Mouse (Mus musculus): ENCODE measurements at regions not wholly inside any gene's neighbourhood (a gene's known extent, or its start where the extent isn't known, plus 50 kb on each side); places are given as distances from the start of the nearest gene placed in this dataset.

DNA sequence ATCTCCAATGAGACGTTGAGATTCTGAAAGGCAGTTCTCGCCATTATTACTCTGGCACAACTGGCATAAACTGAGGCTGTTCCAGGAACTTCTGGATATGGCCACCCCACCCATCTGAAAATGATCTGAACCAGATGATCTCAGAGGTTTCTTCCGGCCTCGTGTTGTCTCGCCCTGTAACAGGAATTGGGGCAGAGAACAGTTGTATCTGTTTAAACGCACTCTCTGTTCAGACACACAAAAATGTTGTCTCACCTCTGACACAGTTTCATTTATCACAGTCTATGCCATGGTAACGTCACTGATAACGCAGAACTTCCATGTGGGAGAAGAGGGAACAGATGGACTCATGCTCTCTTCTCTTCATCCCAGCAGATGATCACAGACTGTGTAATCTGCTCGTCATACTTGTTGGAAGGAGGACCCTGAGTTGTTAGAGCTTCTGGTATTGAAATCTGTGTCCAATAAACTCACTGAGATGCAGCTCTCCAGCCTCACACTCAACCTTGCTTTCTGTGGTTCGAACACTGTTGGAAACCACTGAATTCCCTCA lies 63.9 kb upstream of the Sv2b start:
- Histone ChIP-seq H3K36me3 (ENCODE audit: control insufficient read depth, insufficient read depth, low read length, poor library complexity, severe bottlenecking) (no peaks in the 10 kb centered on the region), H3K9me3 (ENCODE audit: control insufficient read depth, insufficient read depth, low read depth, low read length) (no peaks in the 10 kb centered on the region), H3K9ac (ENCODE audit: insufficient read depth, low read depth, low read length, poor library complexity, severe bottlenecking) (no peak overlapping the region), H3K4me1 (ENCODE audit: control insufficient read depth in 2 of 2, insufficient read depth in 2 of 2, low read length in 2 of 2, poor library complexity in 1 of 2) (no peaks in the 10 kb centered on the region), H3K27ac (ENCODE audit: insufficient read depth, low read depth, low read length, poor library complexity, severe bottlenecking) (no peak overlapping the region), H3K4me3 (ENCODE audit: insufficient read depth in 1 of 2, low read depth in 1 of 2, low read length in 2 of 2, poor library complexity in 1 of 2, severe bottlenecking in 1 of 2) (no peak overlapping the region)
- in situ Hi-C loops (cut with MboI; ENCODE audit: low sequenced_read_pairs in 2 of 2, unreplicated experiment in 2 of 2): loop anchor here in 1 of 2 experiments (10.0 kb wide), 1 partner anchor 238 kb away; no protein-coding TSS in a partner anchor
- DNase-seq (ENCODE audit: low read depth, low spot score): no peak
- no peak for TF ChIP-seq ZNF384 (IDR thresholded peaks at IDR 0.05; ENCODE audit: low read depth, low read length)
- TF ChIP-seq ZC3H11A (IDR thresholded peaks at IDR 0.05; ENCODE audit: borderline replicate concordance, low read depth, low read length): no peak
- no peak for TF ChIP-seq MAFK (IDR thresholded peaks at IDR 0.05; ENCODE audit: insufficient read depth, low read depth, low read length)
- TF ChIP-seq HCFC1 (IDR thresholded peaks at IDR 0.05; ENCODE audit: borderline replicate concordance, insufficient read depth, low read length): no peak
- no peak for TF ChIP-seq CHD2 (IDR thresholded peaks at IDR 0.05; ENCODE audit: low read depth, low read length)

DNA sequence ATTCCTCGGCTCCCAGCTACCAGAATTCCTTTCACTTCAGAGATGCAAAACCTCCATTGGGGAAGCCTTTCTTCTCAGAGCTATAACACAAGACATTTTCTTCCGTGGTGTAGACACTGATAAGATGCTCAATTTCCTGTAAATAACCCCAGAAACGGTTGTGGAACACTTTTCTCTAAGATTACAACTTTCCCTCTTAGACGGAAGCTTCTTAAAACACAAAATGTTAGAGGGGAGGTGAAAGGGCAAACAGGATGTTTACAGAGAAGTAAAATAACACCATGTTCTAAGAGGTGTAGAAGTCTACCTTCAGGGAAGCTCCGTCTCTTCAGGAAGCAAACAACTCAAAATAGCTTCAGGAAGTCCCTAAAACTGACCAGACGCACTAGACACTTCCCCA lies 65.4 kb upstream of the Sv2b start:
- H3K9ac ChIP-seq (ENCODE audit: insufficient read depth, low read depth, low read length, poor library complexity, severe bottlenecking): no peak overlapping the region
- DNase-seq (ENCODE audit: low read depth, low spot score): no peak
- no peak for TF ChIP-seq HCFC1 (IDR thresholded peaks at IDR 0.05; ENCODE audit: borderline replicate concordance, insufficient read depth, low read length)
- no peak for TF ChIP-seq MAFK (IDR thresholded peaks at IDR 0.05; ENCODE audit: insufficient read depth, low read depth, low read length)
- TF ChIP-seq ZC3H11A (IDR thresholded peaks at IDR 0.05; ENCODE audit: borderline replicate concordance, low read depth, low read length): no peak
- TF ChIP-seq CHD2 (IDR thresholded peaks at IDR 0.05; ENCODE audit: low read depth, low read length): no peak
- no peak for TF ChIP-seq ZNF384 (IDR thresholded peaks at IDR 0.05; ENCODE audit: low read depth, low read length)
- H3K4me1 ChIP-seq (ENCODE audit: control insufficient read depth in 2 of 2, insufficient read depth in 2 of 2, low read length in 2 of 2, poor library complexity in 1 of 2): no peaks in the 10 kb centered on the region
- no peak overlapping the region for H3K27ac ChIP-seq (ENCODE audit: insufficient read depth, low read depth, low read length, poor library complexity, severe bottlenecking)
- in situ Hi-C loops (cut with MboI; ENCODE audit: low sequenced_read_pairs in 2 of 2, unreplicated experiment in 2 of 2): loop anchor here in 1 of 2 experiments (10.0 kb wide), 1 partner anchor 240 kb away; no protein-coding TSS in a partner anchor
- no peaks in the 10 kb centered on the region for H3K36me3 ChIP-seq (ENCODE audit: control insufficient read depth, insufficient read depth, low read length, poor library complexity, severe bottlenecking)
- no peak overlapping the region for H3K4me3 ChIP-seq (ENCODE audit: insufficient read depth in 1 of 2, low read depth in 1 of 2, low read length in 2 of 2, poor library complexity in 1 of 2, severe bottlenecking in 1 of 2)
- H3K9me3 ChIP-seq (ENCODE audit: control insufficient read depth, insufficient read depth, low read depth, low read length): no peaks in the 10 kb centered on the region

DNA sequence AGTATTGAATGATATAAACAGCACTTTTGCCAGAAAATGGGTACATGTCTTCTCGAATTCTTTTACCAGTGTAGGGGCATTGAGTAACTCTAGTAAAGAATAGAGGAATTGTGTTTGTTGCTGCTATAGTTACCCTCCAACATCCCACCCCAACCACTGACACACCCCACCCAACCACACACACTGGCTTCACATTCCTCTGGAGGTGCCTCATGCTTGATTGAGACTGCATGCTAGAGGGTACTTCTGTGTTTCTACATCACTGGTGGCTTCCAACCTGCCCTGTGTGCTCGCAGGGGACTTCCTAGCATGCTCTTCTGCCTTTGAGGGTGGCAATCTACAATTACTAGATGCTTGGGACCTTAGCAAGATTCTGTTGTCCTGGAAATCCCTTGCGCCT lies 70.5 kb upstream of the Sv2b start:
- in situ Hi-C loops (cut with MboI; ENCODE audit: low sequenced_read_pairs in 2 of 2, unreplicated experiment in 2 of 2): loop anchor here in 1 of 2 experiments (10.0 kb wide), 1 partner anchor 245 kb away; no protein-coding TSS in a partner anchor
- H3K9me3 ChIP-seq (ENCODE audit: control insufficient read depth, insufficient read depth, low read depth, low read length): no peaks in the 10 kb centered on the region
- no peak for TF ChIP-seq HCFC1 (IDR thresholded peaks at IDR 0.05; ENCODE audit: borderline replicate concordance, insufficient read depth, low read length)
- no peak for TF ChIP-seq MAFK (IDR thresholded peaks at IDR 0.05; ENCODE audit: insufficient read depth, low read depth, low read length)
- no peak for TF ChIP-seq CHD2 (IDR thresholded peaks at IDR 0.05; ENCODE audit: low read depth, low read length)
- no peak for TF ChIP-seq ZNF384 (IDR thresholded peaks at IDR 0.05; ENCODE audit: low read depth, low read length)
- no peak for TF ChIP-seq ZC3H11A (IDR thresholded peaks at IDR 0.05; ENCODE audit: borderline replicate concordance, low read depth, low read length)
- H3K4me1 ChIP-seq (ENCODE audit: control insufficient read depth in 2 of 2, insufficient read depth in 2 of 2, low read length in 2 of 2, poor library complexity in 1 of 2): no peaks in the 10 kb centered on the region
- H3K27ac ChIP-seq (ENCODE audit: insufficient read depth, low read depth, low read length, poor library complexity, severe bottlenecking): no peak overlapping the region
- H3K4me3 ChIP-seq (ENCODE audit: insufficient read depth in 1 of 2, low read depth in 1 of 2, low read length in 2 of 2, poor library complexity in 1 of 2, severe bottlenecking in 1 of 2): no peak overlapping the region
- H3K9ac ChIP-seq (ENCODE audit: insufficient read depth, low read depth, low read length, poor library complexity, severe bottlenecking): no peak overlapping the region
- DNase-seq (ENCODE audit: low read depth, low spot score): no peak
- H3K36me3 ChIP-seq (ENCODE audit: control insufficient read depth, insufficient read depth, low read length, poor library complexity, severe bottlenecking): no peaks in the 10 kb centered on the region

DNA sequence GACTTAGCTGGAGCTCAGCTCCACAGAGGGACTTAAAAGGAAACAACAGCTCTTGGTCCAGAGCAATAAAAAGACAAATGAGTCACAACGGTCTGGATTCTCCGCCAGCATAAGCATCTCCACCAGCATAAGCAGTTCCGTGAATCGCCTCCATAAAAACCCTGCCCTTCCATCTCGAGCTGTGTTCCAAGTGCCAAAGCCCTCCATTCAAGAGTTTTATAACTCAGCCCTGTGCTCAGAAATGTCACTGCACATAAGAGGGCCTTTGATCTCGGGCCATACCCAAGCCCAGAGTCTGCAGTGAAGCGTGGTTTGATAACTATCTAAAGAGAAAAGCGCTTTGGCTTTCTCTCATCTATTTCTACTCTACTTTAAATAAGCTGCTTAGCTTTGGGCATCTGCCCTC lies 70.8 kb upstream of the Akap13 start:
- H3K4me3 ChIP-seq (ENCODE audit: insufficient read depth in 1 of 2, low read depth in 1 of 2, low read length in 2 of 2, poor library complexity in 1 of 2, severe bottlenecking in 1 of 2): no peak overlapping the region
- H3K9me3 ChIP-seq (ENCODE audit: control insufficient read depth, insufficient read depth, low read depth, low read length): no peaks in the 10 kb centered on the region
- H3K36me3 ChIP-seq (ENCODE audit: control insufficient read depth, insufficient read depth, low read length, poor library complexity, severe bottlenecking): no peaks in the 10 kb centered on the region
- no peaks in the 10 kb centered on the region for H3K4me1 ChIP-seq (ENCODE audit: control insufficient read depth in 2 of 2, insufficient read depth in 2 of 2, low read length in 2 of 2, poor library complexity in 1 of 2)
- DNase-seq (ENCODE audit: low read depth, low spot score): no peak
- in situ Hi-C loops (cut with MboI; ENCODE audit: low sequenced_read_pairs in 2 of 2, unreplicated experiment in 2 of 2): no loop called here
- H3K9ac ChIP-seq (ENCODE audit: insufficient read depth, low read depth, low read length, poor library complexity, severe bottlenecking): no peak overlapping the region
- no peak for TF ChIP-seq HCFC1 (IDR thresholded peaks at IDR 0.05; ENCODE audit: borderline replicate concordance, insufficient read depth, low read length)
- no peak for TF ChIP-seq ZNF384 (IDR thresholded peaks at IDR 0.05; ENCODE audit: low read depth, low read length)
- TF ChIP-seq ZC3H11A (IDR thresholded peaks at IDR 0.05; ENCODE audit: borderline replicate concordance, low read depth, low read length): no peak
- no peak for TF ChIP-seq CHD2 (IDR thresholded peaks at IDR 0.05; ENCODE audit: low read depth, low read length)
- no peak for TF ChIP-seq MAFK (IDR thresholded peaks at IDR 0.05; ENCODE audit: insufficient read depth, low read depth, low read length)
- H3K27ac ChIP-seq (ENCODE audit: insufficient read depth, low read depth, low read length, poor library complexity, severe bottlenecking): no peak overlapping the region

Data from ES-E14 (cell line).